In the genomic region with DNA sequence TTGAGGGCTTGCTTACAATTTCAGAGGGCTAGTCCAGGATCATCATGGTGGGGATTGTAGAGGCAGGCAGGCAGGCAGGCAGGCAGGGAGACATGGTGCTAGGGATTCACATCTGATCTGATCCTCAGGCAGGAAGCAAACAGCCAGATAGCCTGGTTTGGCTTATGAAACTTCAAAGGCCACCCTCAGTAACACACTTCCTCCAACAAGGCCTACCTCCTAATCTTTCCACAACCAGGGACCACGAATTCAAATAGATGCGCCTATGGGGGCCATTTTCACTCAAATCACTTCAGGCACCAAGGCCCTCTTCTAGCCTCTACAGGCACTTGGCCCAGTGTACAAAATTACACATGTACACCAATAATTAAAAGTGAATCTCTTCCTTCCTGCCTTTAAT, we compare ENCODE assay signal across 23 mouse cellular contexts.
"Had no signal": no experiment of that assay in that cellular context is flagged by ENCODE, and none has a peak within 500 bp of the region (broad histone marks: within the 10 kb centered on the region; RNA-seq: fewer than 3 reads in every experiment).

No protein-coding gene starts in this region.

- H3K9me3 ChIP-seq: kidney, embryonic 15.5 days; limb, embryonic 12.5 days; limb, embryonic 15.5 days; midbrain, embryonic 12.5 days; midbrain, embryonic 15.5 days; neural tube, embryonic 13.5 days had no signal

- H3K9ac ChIP-seq: kidney, embryonic 15.5 days; limb, embryonic 12.5 days; limb, embryonic 15.5 days; liver, embryonic 14.5 days; liver, postnatal 0 days; lung, embryonic 14.5 days; midbrain, embryonic 12.5 days; midbrain, embryonic 15.5 days; neural tube, embryonic 13.5 days had no signal

- DNase-seq: kidney, adult 2 months; kidney, postnatal 10 days; kidney, postnatal 36 days; layer of hippocampus, postnatal 36 days; left cerebral cortex, postnatal 4 days; liver, postnatal 0 days; lung, embryonic 14.5 days; retina, postnatal 1 day; right cerebral cortex, postnatal 25 days; spleen, adult 18-20 months; thymus, adult 18-20 months; thymus, postnatal 36 days had no signal

- ATAC-seq: liver, postnatal 0 days; lung, postnatal 0 days; midbrain, embryonic 15.5 days had no signal

- H3K4me1 ChIP-seq: kidney, embryonic 15.5 days; limb, embryonic 12.5 days; midbrain, embryonic 12.5 days; midbrain, embryonic 15.5 days; neural tube, embryonic 13.5 days had no signal

- H3K4me3 ChIP-seq: kidney, embryonic 15.5 days; limb, embryonic 12.5 days; limb, embryonic 15.5 days; midbrain, embryonic 12.5 days; midbrain, embryonic 15.5 days; myocyte; neural tube, embryonic 13.5 days had no signal

- H3K27me3 ChIP-seq: kidney, embryonic 15.5 days; limb, embryonic 12.5 days; limb, embryonic 15.5 days; midbrain, embryonic 12.5 days; midbrain, embryonic 15.5 days; neural tube, embryonic 13.5 days had no signal

- H3K27ac ChIP-seq: kidney, embryonic 15.5 days; limb, embryonic 12.5 days; limb, embryonic 15.5 days; liver, embryonic 14.5 days; macrophage; midbrain, embryonic 12.5 days; midbrain, embryonic 15.5 days; neural tube, embryonic 13.5 days had no signal

- H3K4me2 ChIP-seq: kidney, embryonic 15.5 days; limb, embryonic 12.5 days; limb, embryonic 15.5 days; liver, embryonic 11.5 days; lung, embryonic 14.5 days; midbrain, embryonic 12.5 days; midbrain, embryonic 15.5 days; neural tube, embryonic 13.5 days had no signal
